18 mouse cellular contexts compared by ENCODE assay signal in the genomic region with DNA sequence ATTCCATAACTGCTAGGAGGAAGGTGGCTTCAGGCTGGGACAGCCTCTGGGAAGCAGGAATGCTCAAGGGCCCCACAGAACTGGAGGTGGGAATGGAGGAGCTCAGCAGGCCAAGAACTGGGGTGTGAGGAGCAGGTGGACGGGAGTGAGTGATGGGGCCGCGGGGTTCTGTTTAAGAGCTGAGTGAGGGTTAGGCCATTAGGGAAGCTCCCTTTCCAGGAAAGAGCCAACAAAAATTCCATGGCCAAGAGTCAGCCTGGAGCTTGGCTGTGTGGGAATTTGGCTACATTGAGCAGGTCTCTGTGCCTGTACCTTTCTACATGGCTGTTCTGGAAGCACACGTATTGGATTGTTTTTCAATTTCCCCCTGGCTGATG.
DNase-seq lines count a peak whose midpoint lies in the region; ATAC-seq and TF ChIP-seq lines count a peak whose summit lies in the region.
"Had no signal": no experiment of that assay in that cellular context is flagged by ENCODE, and none has a peak within 500 bp of the region (broad histone marks: within the 10 kb centered on the region; RNA-seq: fewer than 3 reads in every experiment).

No protein-coding gene starts in this region.

- no peaks in the 10 kb centered on the region; the same call in 1 of the 2 replicates for H3K9me3 ChIP-seq in intestine, embryonic 16.5 days (ENCODE audit: control insufficient read depth, low read length)
- no peaks in the 10 kb centered on the region; the same call in 1 of the 2 replicates for H3K9me3 ChIP-seq in intestine, postnatal 0 days (ENCODE audit: control insufficient read depth)
- H3K9me3 ChIP-seq in lung, embryonic 16.5 days (ENCODE audit: control insufficient read depth, low read length) = peaks cover 6% of the 10 kb centered on the region
- peaks cover 4% of the 10 kb centered on the region for H3K9me3 ChIP-seq in kidney, embryonic 14.5 days (ENCODE audit: control insufficient read depth, low read length)
- H3K9me3 ChIP-seq: forebrain, embryonic 15.5 days; heart, embryonic 10.5 days; hindbrain, embryonic 15.5 days had no signal

- ATAC-seq in intestine, embryonic 16.5 days = no peak
- ATAC-seq in intestine, postnatal 0 days = no peak
- no peak for ATAC-seq in lung, embryonic 16.5 days (ENCODE audit: low read depth)
- no peak for ATAC-seq in kidney, embryonic 14.5 days (ENCODE audit: low FRiP score, low TSS enrichment)
- ATAC-seq: activated CD4-positive, CD25-positive, alpha-beta regulatory T cell, adult 4 months; forebrain, embryonic 15.5 days; Patski had no signal

- DNase-seq in gastrocnemius, postnatal 25 days = peak; percentile 13
- DNase-seq in gastrocnemius, postnatal 10 days = no peak
- DNase-seq in lung, adult 18-20 months = no peak
- DNase-seq: cerebellum, adult 11-12 months; cerebellum, adult 9-10 months; cerebellum, postnatal 25 days had no signal

- H3K27ac ChIP-seq in intestine, embryonic 16.5 days (ENCODE audit: low read length) = 0 out of 2 replicates have a peak overlapping the region, but pooled peaks have one; percentile 19
- H3K27ac ChIP-seq in intestine, postnatal 0 days (ENCODE audit: low read depth, low read length) = no peak overlapping the region
- H3K27ac ChIP-seq in lung, embryonic 16.5 days (ENCODE audit: low read length) = peak overlapping the region; percentile 67
- no peak overlapping the region for H3K27ac ChIP-seq in kidney, embryonic 14.5 days (ENCODE audit: low read depth, low read length)
- H3K27ac ChIP-seq: embryonic facial prominence, embryonic 12.5 days; forebrain, embryonic 15.5 days; heart, embryonic 10.5 days; heart, embryonic 15.5 days; hindbrain, embryonic 15.5 days had no signal

- WGBS in intestine, embryonic 16.5 days = 82% methylated on average over 4 of the region's 4 CpGs
- 86% methylated on average over 4 of the region's 4 CpGs for WGBS in intestine, postnatal 0 days
- WGBS in lung, embryonic 16.5 days = 83% methylated on average over 4 of the region's 4 CpGs
- 86% methylated on average over 4 of the region's 4 CpGs for WGBS in kidney, embryonic 14.5 days

- H3K4me2 ChIP-seq in intestine, embryonic 16.5 days (ENCODE audit: low read depth, low read length) = no peak overlapping the region
- H3K4me2 ChIP-seq in intestine, postnatal 0 days (replicated peaks; ENCODE audit: low read depth) = no peak overlapping the region
- no peak overlapping the region for H3K4me2 ChIP-seq in lung, embryonic 16.5 days (ENCODE audit: low read depth, low read length)
- no peak overlapping the region for H3K4me2 ChIP-seq in kidney, embryonic 14.5 days (replicated peaks; ENCODE audit: low read depth, low read length)
- H3K4me2 ChIP-seq: embryonic facial prominence, embryonic 12.5 days; forebrain, embryonic 15.5 days; heart, embryonic 15.5 days; hindbrain, embryonic 15.5 days had no signal

- no peak overlapping the region for H3K9ac ChIP-seq in intestine, embryonic 16.5 days (ENCODE audit: low read depth, low read length)
- no peak overlapping the region for H3K9ac ChIP-seq in intestine, postnatal 0 days (ENCODE audit: low read depth, low read length)
- H3K9ac ChIP-seq in lung, embryonic 16.5 days (ENCODE audit: low read length) = no peak overlapping the region
- H3K9ac ChIP-seq in kidney, embryonic 14.5 days (ENCODE audit: low read depth, low read length) = no peak overlapping the region
- H3K9ac ChIP-seq: embryonic facial prominence, embryonic 12.5 days; forebrain, embryonic 15.5 days; heart, embryonic 15.5 days; hindbrain, embryonic 15.5 days had no signal

- no peak overlapping the region for H3K4me3 ChIP-seq in intestine, embryonic 16.5 days (ENCODE audit: low read length)
- H3K4me3 ChIP-seq in intestine, postnatal 0 days (ENCODE audit: low read depth, low read length) = no peak overlapping the region
- H3K4me3 ChIP-seq in lung, embryonic 16.5 days (ENCODE audit: low read length) = no peak overlapping the region
- no peak overlapping the region for H3K4me3 ChIP-seq in kidney, embryonic 14.5 days (ENCODE audit: low read length)
- H3K4me3 ChIP-seq: embryonic facial prominence, embryonic 12.5 days; forebrain, embryonic 15.5 days; heart, embryonic 10.5 days; heart, embryonic 15.5 days; hindbrain, embryonic 15.5 days had no signal

- no peaks in the 10 kb centered on the region for H3K36me3 ChIP-seq in intestine, embryonic 16.5 days (ENCODE audit: control insufficient read depth, insufficient read depth, low read length)
- no peaks in the 10 kb centered on the region for H3K36me3 ChIP-seq in intestine, postnatal 0 days (ENCODE audit: control insufficient read depth, insufficient read depth)
- H3K36me3 ChIP-seq in lung, embryonic 16.5 days (ENCODE audit: control insufficient read depth, insufficient read depth, low read length) = no peaks in the 10 kb centered on the region
- no peaks in the 10 kb centered on the region for H3K36me3 ChIP-seq in kidney, embryonic 14.5 days (ENCODE audit: control insufficient read depth, insufficient read depth, low read length)
- H3K36me3 ChIP-seq: embryonic facial prominence, embryonic 12.5 days; forebrain, embryonic 15.5 days; heart, embryonic 10.5 days; heart, embryonic 15.5 days; hindbrain, embryonic 15.5 days had no signal

- H3K4me1 ChIP-seq in intestine, embryonic 16.5 days (ENCODE audit: control insufficient read depth, insufficient read depth, low read length) = no peaks in the 10 kb centered on the region
- no peaks in the 10 kb centered on the region for H3K4me1 ChIP-seq in intestine, postnatal 0 days (replicated peaks; ENCODE audit: control insufficient read depth, insufficient read depth, low read length)
- H3K4me1 ChIP-seq in lung, embryonic 16.5 days (replicated peaks; ENCODE audit: control insufficient read depth, insufficient read depth, low read length) = 0 out of 2 replicates have a peak, but pooled peaks cover 2% of the 10 kb centered on the region
- no peaks in the 10 kb centered on the region for H3K4me1 ChIP-seq in kidney, embryonic 14.5 days (ENCODE audit: control insufficient read depth, insufficient read depth, low read length)
- H3K4me1 ChIP-seq: embryonic facial prominence, embryonic 12.5 days; forebrain, embryonic 15.5 days; heart, embryonic 10.5 days; heart, embryonic 15.5 days; hindbrain, embryonic 15.5 days had no signal

- no peak for TF ChIP-seq CTCF in intestine, postnatal 0 days (IDR thresholded peaks at IDR 0.05; ENCODE audit: low read depth)

- H3K27me3 ChIP-seq in intestine, embryonic 16.5 days (replicated peaks; ENCODE audit: control insufficient read depth, insufficient read depth, low read length) = no peaks in the 10 kb centered on the region
- no peaks in the 10 kb centered on the region for H3K27me3 ChIP-seq in intestine, postnatal 0 days (replicated peaks; ENCODE audit: control insufficient read depth, insufficient read depth, low read length)
- no peaks in the 10 kb centered on the region for H3K27me3 ChIP-seq in lung, embryonic 16.5 days (ENCODE audit: control insufficient read depth, insufficient read depth, low read depth, low read length)
- no peaks in the 10 kb centered on the region for H3K27me3 ChIP-seq in kidney, embryonic 14.5 days (ENCODE audit: control insufficient read depth, insufficient read depth, low read length)
- H3K27me3 ChIP-seq: CH12.LX; embryonic facial prominence, embryonic 12.5 days; forebrain, embryonic 15.5 days; heart, embryonic 15.5 days; hindbrain, embryonic 15.5 days; Patski had no signal

Comparison
In these comparisons a context has a peak if more than half of its experiments do, and no peak if none do; other contexts are left out.
1. H3K27ac ChIP-seq: peak in intestine, embryonic 16.5 days (single experiment) and lung, embryonic 16.5 days (single experiment); none in intestine, postnatal 0 days (single experiment) and kidney, embryonic 14.5 days (single experiment).